Mouse (Mus musculus) large intestine, adult 2 months (tissue): ENCODE measurements around the gene Upk3b. TPM values are rescaled to one million over a fixed set of nuclear protein-coding genes. Genes with fewer than 3 reads are reported as not detected.
"Not testable (repeated sequence)": the region's sequence is repeated elsewhere in the genome, so short reads cannot be mapped to it uniquely, and the experiment has no call there.

Experiments used
- DNase-seq: peaks from one replicate; pipeline ENCODE4 v3.0.0-alpha.2; 2012; ENCODE audit warnings: low read depth, low spot score
- WGBS: fragments of 180-500 bp; shearing (Covaris S2); methylation state at CpG from one replicate; pipeline ENCODE4 v1.1.7; 2018; 5-methylcytosine and 5-hydroxymethylcytosine counted together
- polyA plus RNA-seq: library from polyadenylated mRNA; depleted of rRNA; stranded (reverse); fragments of >200 nt; gene quantifications from 2 replicates; pipeline ENCODE4 v1.2.3, GENCODE M21; 2012

Upk3b gene
- polyA plus RNA-seq, 1 experiment, result 10.9 TPM

- no peak for DNase-seq
- WGBS, result 92% methylated on average over 11 of the region's 11 CpGs
Measured at GRCm38 (mm10) chr5:136027612-136028311, 10.5 kb upstream of the Upk3b start.

- no peak for DNase-seq
- WGBS, result 32% methylated on average over 4 of the region's 4 CpGs
Measured at GRCm38 (mm10) chr5:136034868-136035267, 3.4 kb upstream of the Upk3b start.

GRCm38 (mm10) chr5:136035285-136035684 is 3.0 kb upstream of the Upk3b start:
- WGBS, result 82% methylated on average over 1 of the region's 1 CpGs
- DNase-seq, result no peak

- DNase-seq, result no peak
- WGBS, result 88% methylated on average over 1 of the region's 1 CpGs
Measured at GRCm38 (mm10) chr5:136036667-136037066, 1.6 kb upstream of the Upk3b start.

GRCm38 (mm10) chr5:136040210-136040609 is 1.9 kb downstream of the Upk3b start:
- DNase-seq, result no peak
- 61% methylated on average over 5 of the region's 5 CpGs for WGBS

- WGBS, result 38% methylated on average over 2 of the region's 2 CpGs
- DNase-seq, result no peak
Measured at GRCm38 (mm10) chr5:136041260-136041659, 3.0 kb downstream of the Upk3b start.

GRCm38 (mm10) chr5:136041666-136042065 is 3.4 kb downstream of the Upk3b start:
- WGBS, result 94% methylated on average over 8 of the region's 8 CpGs
- no peak for DNase-seq

- 60% methylated on average over 13 of the region's 13 CpGs for WGBS
- no peak for DNase-seq
Measured at GRCm38 (mm10) chr5:136044865-136045264, 6.6 kb downstream of the Upk3b start.

- 37% methylated on average over 9 of the region's 9 CpGs for WGBS
Measured at GRCm38 (mm10) chr5:136045408-136045807, 7.1 kb downstream of the Upk3b start.

GRCm38 (mm10) chr5:136045987-136046386 is 7.7 kb downstream of the Upk3b start:
- DNase-seq, result peak; percentile 38
- 1% methylated on average over 10 of the region's 10 CpGs for WGBS

More at GRCm38 (mm10) chr5:136045408-136045807, 7.1 kb downstream of the Upk3b start:
- DNase-seq, result no peak

- not testable (repeated sequence) for DNase-seq
Measured at GRCm38 (mm10) chr5:136048541-136048940, 10.2 kb downstream of the Upk3b start.

- WGBS, result 57% methylated on average over 6 of the region's 6 CpGs
- DNase-seq, result no peak
Measured at GRCm38 (mm10) chr5:136049926-136050325, 11.6 kb downstream of the Upk3b start.

- no peak for DNase-seq
- 29% methylated on average over 10 of the region's 10 CpGs for WGBS
Measured at GRCm38 (mm10) chr5:136051231-136052085, 13.2 kb downstream of the Upk3b start.

- 62% methylated on average over 8 of the region's 8 CpGs for WGBS
- no peak for DNase-seq
Measured at GRCm38 (mm10) chr5:136052861-136053655, 14.8 kb downstream of the Upk3b start.

- 57% methylated on average over 11 of the region's 11 CpGs for WGBS
- DNase-seq, result no peak
Measured at GRCm38 (mm10) chr5:136054301-136055077, 16.2 kb downstream of the Upk3b start, which contains the start of gene Upk3bl. Gene Upk3bl, plus strand, starts transcription at chr5:136054492.

- DNase-seq, result no peak
- 62% methylated on average over 4 of the region's 4 CpGs for WGBS
Measured at GRCm38 (mm10) chr5:136056062-136056461, 17.8 kb downstream of the Upk3b start.

- WGBS, result 10% methylated on average over 8 of the region's 8 CpGs
Measured at GRCm38 (mm10) chr5:136057085-136057484, 18.8 kb downstream of the Upk3b start.

GRCm38 (mm10) chr5:136061567-136061966 is 23.3 kb downstream of the Upk3b start:
- WGBS, result 16% methylated on average over 12 of the region's 12 CpGs
- DNase-seq, result no peak

More at GRCm38 (mm10) chr5:136057085-136057484, 18.8 kb downstream of the Upk3b start:
- no peak for DNase-seq

GRCm38 (mm10) chr5:136063920-136064319 is 25.6 kb downstream of the Upk3b start:
- WGBS, result 89% methylated on average over 10 of the region's 10 CpGs

More at GRCm38 (mm10) chr5:136063920-136064319, 25.6 kb downstream of the Upk3b start:
- no peak for DNase-seq
